Mouse (Mus musculus) c-Kit-negative CD71-positive TER-119-positive erythroid progenitor cells, embryonic 14.5 days (primary cell): ENCODE results near the gene Gm9044.
"Not testable (repeated sequence)": the region's sequence is repeated elsewhere in the genome, so short reads cannot be mapped to it uniquely, and the experiment has no call there.

Experiments used
- DNase-seq: peaks from one replicate; pipeline ENCODE4 v3.0.0-alpha.2; 2013; ENCODE audit warnings: low read depth, low spot score

The Gm9044 gene

GRCm38 (mm10) chr10:118332308-118332707 lies at the start of gene Gm9044:
Gm9044 (minus strand) TSS chr10:118332408.
- not testable (repeated sequence) for DNase-seq

- peak; percentile 20 for DNase-seq
Observed at GRCm38 (mm10) chr10:118370443-118370842, 38.2 kb upstream of the Gm9044 start.

- no peak for DNase-seq
Observed at GRCm38 (mm10) chr10:118369518-118369917, 37.3 kb upstream of the Gm9044 start.

DNA sequence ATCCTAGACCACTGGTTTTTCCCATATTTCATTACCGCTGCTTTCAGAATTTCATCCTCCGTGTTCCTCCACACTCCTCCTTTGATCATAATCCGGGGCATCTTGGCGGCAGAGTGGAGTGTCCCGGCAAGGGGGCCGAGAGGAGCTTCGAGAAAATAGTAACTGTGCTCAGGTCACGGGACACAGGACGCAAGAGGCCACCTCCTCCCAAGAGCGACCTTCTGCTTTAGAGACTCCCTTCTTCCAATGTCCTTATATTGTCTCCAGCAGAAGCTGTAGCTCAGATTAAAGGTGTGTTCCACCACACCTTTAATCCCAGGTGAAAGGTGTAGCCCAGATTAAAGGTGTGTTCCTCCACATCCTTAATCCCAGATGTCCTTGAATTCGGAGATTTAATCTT lies 21.8 kb upstream of the Gm9044 start, which contains the start of gene Gm9049:
TSS of gene Gm9049 (minus strand) at position 101 of the 400 bp plus-strand sequence.
- not testable (repeated sequence) for DNase-seq

DNA sequence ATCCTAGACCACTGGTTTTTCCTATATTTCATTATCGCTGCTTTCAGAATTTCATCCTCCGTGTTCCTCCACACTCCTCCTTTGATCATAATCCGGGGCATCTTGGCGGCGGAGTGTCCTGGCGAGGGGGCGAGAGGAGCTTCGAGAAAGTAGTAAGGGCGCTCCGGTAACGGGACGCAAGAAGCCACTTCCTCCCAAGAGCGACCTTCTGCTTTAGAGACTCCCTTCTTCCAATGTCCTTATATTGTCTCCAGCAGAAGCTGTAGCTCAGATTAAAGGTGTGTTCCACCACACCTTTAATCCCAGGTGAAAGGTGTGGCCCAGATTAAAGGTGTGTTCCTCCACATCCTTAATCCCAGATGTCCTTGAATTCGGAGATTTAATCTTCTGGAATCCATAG lies 16.4 kb upstream of the Gm9044 start, which contains the start of gene Gm9048:
TSS of gene Gm9048 (minus strand) at position 101 of the 400 bp plus-strand sequence.
- not testable (repeated sequence) for DNase-seq

- DNase-seq: not testable (repeated sequence)
Observed at GRCm38 (mm10) chr10:118343155-118343554, 10.9 kb upstream of the Gm9044 start, which contains the start of gene Gm9046. Gm9046 (minus strand) TSS chr10:118343255.

DNA sequence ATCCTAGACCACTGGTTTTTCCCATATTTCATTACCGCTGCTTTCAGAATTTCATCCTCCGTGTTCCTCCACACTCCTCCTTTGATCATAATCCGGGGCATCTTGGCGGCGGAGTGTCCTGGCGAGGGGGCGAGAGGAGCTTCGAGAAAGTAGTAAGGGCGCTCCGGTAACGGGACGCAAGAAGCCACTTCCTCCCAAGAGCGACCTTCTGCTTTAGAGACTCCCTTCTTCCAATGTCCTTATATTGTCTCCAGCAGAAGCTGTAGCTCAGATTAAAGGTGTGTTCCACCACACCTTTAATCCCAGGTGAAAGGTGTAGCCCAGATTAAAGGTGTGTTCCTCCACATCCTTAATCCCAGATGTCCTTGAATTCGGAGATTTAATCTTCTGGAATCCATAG lies 5.5 kb upstream of the Gm9044 start, which contains the start of gene Gm9045:
TSS of gene Gm9045 (minus strand) at position 101 of the 400 bp plus-strand sequence.
- DNase-seq: not testable (repeated sequence)

- not testable (repeated sequence) for DNase-seq
Observed at GRCm38 (mm10) chr10:118326869-118327268, 5.3 kb downstream of the Gm9044 start, which contains the start of gene Gm9040. Gm9040 (minus strand) TSS chr10:118326969.

DNA sequence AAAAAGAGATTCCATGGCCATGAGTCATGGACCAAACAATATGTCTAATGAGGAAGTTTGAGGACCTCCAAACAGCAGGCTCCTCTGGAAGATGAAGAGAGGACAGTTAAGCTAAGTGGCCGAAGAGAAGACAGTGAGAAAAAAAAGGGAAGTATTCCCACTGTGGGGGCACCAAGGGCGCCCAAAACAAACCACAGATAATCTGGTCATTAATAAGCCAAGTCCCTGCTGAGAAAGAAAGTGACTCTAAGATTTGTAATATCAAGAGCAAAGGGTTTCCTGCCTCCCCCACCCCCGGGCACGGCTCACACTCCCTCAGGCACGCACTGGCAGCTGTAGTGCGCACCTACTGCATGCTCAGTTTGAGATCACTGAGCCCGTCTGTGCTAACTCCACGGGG lies 13.2 kb downstream of the Gm9044 start:
- no peak for DNase-seq

GRCm38 (mm10) chr10:118302133-118302532 lies 30.1 kb downstream of the Gm9044 start:
- not testable (repeated sequence) for DNase-seq

DNA sequence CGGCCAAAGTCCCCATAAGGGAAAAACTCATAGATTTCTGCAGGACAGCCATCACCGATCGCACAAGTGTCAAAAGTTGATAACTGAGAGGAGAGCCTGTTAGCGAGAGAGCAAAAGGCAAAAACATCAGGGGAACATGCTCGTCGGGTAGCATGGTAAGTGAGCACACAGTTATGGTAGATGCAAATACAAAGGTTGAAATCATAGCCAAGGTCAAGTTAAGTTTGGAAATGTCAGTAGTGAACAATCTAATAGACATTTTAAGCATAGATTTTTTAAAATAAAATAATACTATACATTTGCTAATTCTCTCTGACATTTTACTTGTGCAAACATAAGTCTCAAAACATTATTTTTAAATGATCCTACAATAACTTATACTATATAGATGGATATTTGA lies 37.3 kb downstream of the Gm9044 start, which contains the start of gene Iltifb:
TSS of gene Iltifb (minus strand) at position 101 of the 400 bp plus-strand sequence.
- no peak for DNase-seq

- not testable (repeated sequence) for DNase-seq
Observed at GRCm38 (mm10) chr10:118283016-118283415, 49.2 kb downstream of the Gm9044 start.

DNA sequence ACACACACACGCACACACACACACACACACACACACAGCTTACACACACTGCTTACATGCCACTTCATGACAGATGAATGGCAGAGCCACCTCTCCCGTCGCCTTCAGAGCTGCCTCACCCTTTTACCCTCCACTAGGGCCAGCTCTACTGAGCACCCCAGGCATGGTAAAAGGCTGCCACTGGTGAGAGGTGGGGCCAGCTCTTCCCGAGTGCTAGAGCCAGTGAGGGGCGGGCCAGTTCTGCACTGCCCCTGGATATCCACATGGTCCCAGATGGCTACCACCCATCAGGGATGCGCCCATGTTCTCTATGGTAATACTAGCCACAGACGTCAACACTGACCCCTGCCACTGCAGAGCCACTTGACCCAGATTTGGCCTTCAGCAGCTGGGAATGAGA lies 49.6 kb downstream of the Gm9044 start:
- not testable (repeated sequence) for DNase-seq
